Mouse (Mus musculus) G1E-ER4 (cell line): ENCODE results near the gene Mprip. TPM values are rescaled to one million over a fixed set of nuclear protein-coding genes. Genes with fewer than 3 reads are reported as not detected.

Source experiments
- GATA1 ChIP-seq: IDR thresholded peaks from one replicate; pipeline ENCODE4 v1.8.0; 2012; ENCODE audit warnings: low read length, inconsistent platforms
- polyA plus RNA-seq: library from polyadenylated mRNA; stranded (reverse); fragments of >175 nt; gene quantifications from 2 replicates; pipeline ENCODE4 v1.2.3, GENCODE M21; 2012

Mprip gene
- polyA plus RNA-seq, 1 experiment: 48.1 TPM

GRCm38 (mm10) chr11:59769738-59770137 lies 108.6 kb downstream of the Mprip start:
- no peak for TF ChIP-seq GATA1

- no peak for TF ChIP-seq GATA1
These were observed 109.6 kb downstream of the Mprip start for GRCm38 (mm10) chr11:59770753-59771152.

GRCm38 (mm10) chr11:59772291-59772690 lies 111.2 kb downstream of the Mprip start:
- TF ChIP-seq GATA1: no peak

- TF ChIP-seq GATA1: no peak
These were observed 111.8 kb downstream of the Mprip start for GRCm38 (mm10) chr11:59772902-59773301.

- no peak for TF ChIP-seq GATA1
These were observed 113.4 kb downstream of the Mprip start for GRCm38 (mm10) chr11:59774522-59774921.

GRCm38 (mm10) chr11:59775435-59776148 lies 114.5 kb downstream of the Mprip start:
- no peak for TF ChIP-seq GATA1

- no peak for TF ChIP-seq GATA1
These were observed 116.2 kb downstream of the Mprip start for GRCm38 (mm10) chr11:59777259-59777658.

- no peak for TF ChIP-seq GATA1
These were observed 117.2 kb downstream of the Mprip start for GRCm38 (mm10) chr11:59778181-59778873.

GRCm38 (mm10) chr11:59778874-59779223 lies 117.7 kb downstream of the Mprip start:
- no peak for TF ChIP-seq GATA1

GRCm38 (mm10) chr11:59779406-59779805 lies 118.3 kb downstream of the Mprip start:
- TF ChIP-seq GATA1: no peak

GRCm38 (mm10) chr11:59780241-59780640 lies 119.1 kb downstream of the Mprip start:
- no peak for TF ChIP-seq GATA1

GRCm38 (mm10) chr11:59782091-59782590 lies 121.0 kb downstream of the Mprip start:
- no peak for TF ChIP-seq GATA1

- no peak for TF ChIP-seq GATA1
These were observed 122.5 kb downstream of the Mprip start for GRCm38 (mm10) chr11:59783591-59783990.

- TF ChIP-seq GATA1: no peak
These were observed 125.5 kb downstream of the Mprip start for GRCm38 (mm10) chr11:59786444-59787198.

GRCm38 (mm10) chr11:59787199-59787781 lies 126.2 kb downstream of the Mprip start, which contains the start of gene Pld6:
Gene Pld6, minus strand, starts transcription at chr11:59787645.
- no peak for TF ChIP-seq GATA1

GRCm38 (mm10) chr11:59789311-59789710 lies 128.2 kb downstream of the Mprip start:
- no peak for TF ChIP-seq GATA1
